Mouse (Mus musculus) CH12.LX (cell line): ENCODE measurements around the gene Naa10. TPM values are rescaled to one million over a fixed set of nuclear protein-coding genes. Genes with fewer than 3 reads are reported as not detected.

ENCODE experiments used
- DNase-seq: peaks from one replicate; pipeline ENCODE4 v3.0.0-alpha.2; 2013; ENCODE audit errors: extremely low read depth
- H3K27ac ChIP-seq: 2 replicates; pipeline ENCODE4 v1.5.1; 2012; ENCODE audit warnings: low read depth, mild to moderate bottlenecking, control low read depth, moderate library complexity; ENCODE audit not compliant: insufficient read depth
- H3K27me3 ChIP-seq: replicated peaks from 2 replicates; pipeline ENCODE3; 2012; ENCODE audit warnings: inconsistent platforms
- H3K36me3 ChIP-seq, 2 experiments: replicated peaks in 1 of 2; 2 replicates each; pipeline versions ENCODE3 to v1.6.1; 2012; ENCODE audit warnings: inconsistent platforms in 1 of 2, low read length in 1 of 2, mild to moderate bottlenecking in 1 of 2, mixed read lengths in 1 of 2, moderate library complexity in 1 of 2; ENCODE audit not compliant: control insufficient read depth in 1 of 2, insufficient read depth in 1 of 2
- H3K4me1 ChIP-seq, 2 experiments: 2 replicates each; pipeline ENCODE4 v1.6.1; 2012; ENCODE audit warnings: inconsistent platforms in 1 of 2, moderate library complexity in 1 of 2; ENCODE audit not compliant: insufficient read depth in 2 of 2, control insufficient read depth in 1 of 2
- H3K4me2 ChIP-seq: 2 replicates; pipeline ENCODE4 v1.6.1; 2012; ENCODE audit warnings: low read depth, mild to moderate bottlenecking, control low read depth; ENCODE audit not compliant: poor library complexity, insufficient read depth, severe bottlenecking
- H3K4me3 ChIP-seq, 3 experiments: fragments of 150-350 bp in 1 of 3; sonication (generic) in 1 of 3; replicated peaks in 1 of 3; 2 replicates each; pipeline versions ENCODE3 to v1.5.1; 2011 to 2012; ENCODE audit warnings: low read depth in 2 of 3, low read length in 2 of 3, mild to moderate bottlenecking in 2 of 3, moderate library complexity in 2 of 3, control low read depth in 1 of 3, improper control_type of control experiment in 1 of 3, inconsistent platforms in 1 of 3, mixed read lengths in 1 of 3; ENCODE audit not compliant: poor library complexity in 1 of 3
- H3K79me2 ChIP-seq: replicated peaks from 2 replicates; pipeline ENCODE4 v1.6.1; 2012; ENCODE audit warnings: mild to moderate bottlenecking, moderate library complexity; ENCODE audit not compliant: control insufficient read depth, poor library complexity, insufficient read depth, severe bottlenecking; ENCODE audit errors: extremely low read depth
- H3K9ac ChIP-seq: 2 replicates; pipeline ENCODE4 v1.6.1; 2012; ENCODE audit warnings: low read depth, mild to moderate bottlenecking, control low read depth, moderate library complexity; ENCODE audit not compliant: insufficient read depth
- H3K9me3 ChIP-seq: replicated peaks from 2 replicates; pipeline ENCODE3; 2012; ENCODE audit warnings: low read length, inconsistent platforms, mixed read lengths
- BHLHE40 ChIP-seq: IDR thresholded peaks from 2 replicates; pipeline ENCODE4 v1.6.1; 2011; ENCODE audit warnings: mild to moderate bottlenecking, low read depth, low read length, improper control_type of control experiment
- CHD1 ChIP-seq: IDR thresholded peaks from 2 replicates; pipeline ENCODE4 v1.6.1; 2012; ENCODE audit warnings: low read depth, low read length, improper control_type of control experiment, inconsistent platforms
- CHD2 ChIP-seq: IDR thresholded peaks from 2 replicates; pipeline ENCODE4 v1.6.1; 2011; ENCODE audit warnings: low read length, improper control_type of control experiment
- CTCF ChIP-seq, 2 experiments: IDR thresholded peaks in 1 of 2; conservative IDR thresholded peaks in 1 of 2; 2 replicates each; pipeline ENCODE4 v1.5.1; 2011 to 2012; ENCODE audit warnings: low read depth in 2 of 2, low read length in 2 of 2, improper control_type of control experiment in 1 of 2, inconsistent platforms in 1 of 2, mild to moderate bottlenecking in 1 of 2, moderate library complexity in 1 of 2
- E2F4 ChIP-seq: IDR thresholded peaks from 2 replicates; pipeline ENCODE4 v1.6.1; 2011; ENCODE audit warnings: low read depth, low read length, improper control_type of control experiment; ENCODE audit not compliant: insufficient replicate concordance
- ELF1 ChIP-seq: IDR thresholded peaks from 2 replicates; pipeline ENCODE4 v1.6.1; 2014; ENCODE audit warnings: low read depth, mild to moderate bottlenecking, inconsistent platforms, low read length, improper control_type of control experiment
- EP300 ChIP-seq: IDR thresholded peaks from 2 replicates; pipeline ENCODE4 v1.6.1; 2011; ENCODE audit warnings: low read length, improper control_type of control experiment
- ETS1 ChIP-seq: conservative IDR thresholded peaks from 2 replicates; pipeline ENCODE4 v1.6.1; 2012; ENCODE audit warnings: low read depth, mild to moderate bottlenecking, inconsistent platforms, low read length, improper control_type of control experiment, moderate library complexity
- GABPA ChIP-seq: IDR thresholded peaks from 2 replicates; pipeline ENCODE4 v1.6.1; 2012; ENCODE audit warnings: low read depth, low read length, improper control_type of control experiment, inconsistent platforms; ENCODE audit not compliant: insufficient replicate concordance
- HCFC1 ChIP-seq: IDR thresholded peaks from 2 replicates; pipeline ENCODE4 v1.6.1; 2012; ENCODE audit warnings: low read depth, mild to moderate bottlenecking, inconsistent platforms, low read length, improper control_type of control experiment
- IRF4 ChIP-seq: IDR thresholded peaks from 2 replicates; pipeline ENCODE4 v1.6.1; 2014; ENCODE audit warnings: low read depth, mild to moderate bottlenecking, inconsistent platforms, low read length, improper control_type of control experiment
- JUN ChIP-seq: IDR thresholded peaks from 2 replicates; pipeline ENCODE4 v1.6.1; 2011; ENCODE audit warnings: low read depth, mild to moderate bottlenecking, low read length, improper control_type of control experiment, moderate library complexity; ENCODE audit not compliant: insufficient read depth
- JUND ChIP-seq: conservative IDR thresholded peaks from 2 replicates; pipeline ENCODE4 v1.6.1; 2011; ENCODE audit warnings: low read depth, low read length, improper control_type of control experiment
- KAT2A ChIP-seq: IDR thresholded peaks from 2 replicates; pipeline ENCODE4 v1.6.1; 2012; ENCODE audit warnings: low read length, improper control_type of control experiment, inconsistent platforms; ENCODE audit not compliant: insufficient replicate concordance
- MAFK ChIP-seq: IDR thresholded peaks from 2 replicates; pipeline ENCODE4 v1.6.1; 2011; ENCODE audit warnings: low read length, improper control_type of control experiment; ENCODE audit not compliant: insufficient replicate concordance
- MAX ChIP-seq: IDR thresholded peaks from 2 replicates; pipeline ENCODE4 v1.6.1; 2011; ENCODE audit warnings: low read length, improper control_type of control experiment
- MAZ ChIP-seq: IDR thresholded peaks from 2 replicates; pipeline ENCODE4 v1.6.1; 2012; ENCODE audit warnings: low read depth, mild to moderate bottlenecking, inconsistent platforms, low read length, improper control_type of control experiment, moderate library complexity
- MEF2A ChIP-seq: IDR thresholded peaks from 2 replicates; pipeline ENCODE4 v1.6.1; 2014; ENCODE audit warnings: low read depth, mild to moderate bottlenecking, inconsistent platforms, low read length, improper control_type of control experiment, borderline replicate concordance
- MXI1 ChIP-seq: IDR thresholded peaks from 2 replicates; pipeline ENCODE4 v1.6.1; 2011; ENCODE audit warnings: mild to moderate bottlenecking, low read depth, low read length, improper control_type of control experiment
- MYC ChIP-seq: IDR thresholded peaks from 2 replicates; pipeline ENCODE4 v1.6.1; 2011; ENCODE audit warnings: low read depth, mild to moderate bottlenecking, improper control_type of control experiment, low read length
- NELFE ChIP-seq: IDR thresholded peaks from 2 replicates; pipeline ENCODE4 v1.6.1; 2011; ENCODE audit warnings: low read depth, low read length, improper control_type of control experiment
- NRF1 ChIP-seq: IDR thresholded peaks from 2 replicates; pipeline ENCODE4 v1.6.1; 2014; ENCODE audit warnings: low read depth, mild to moderate bottlenecking, inconsistent platforms, low read length, improper control_type of control experiment, moderate library complexity
- PAX5 ChIP-seq: IDR thresholded peaks from 2 replicates; pipeline ENCODE4 v1.6.1; 2012; ENCODE audit warnings: low read length, inconsistent platforms, mixed read lengths
- POLR2A ChIP-seq: IDR thresholded peaks from 2 replicates; pipeline ENCODE4 v1.6.1; 2011; ENCODE audit warnings: low read depth, mild to moderate bottlenecking, improper control_type of control experiment, low read length
- POLR2AphosphoS2 ChIP-seq: IDR thresholded peaks from 2 replicates; pipeline ENCODE4 v1.6.1; 2011; ENCODE audit warnings: low read depth, low read length, improper control_type of control experiment
- RAD21 ChIP-seq: IDR thresholded peaks from 2 replicates; pipeline ENCODE4 v1.6.1; 2011; ENCODE audit warnings: low read depth, mild to moderate bottlenecking, low read length, improper control_type of control experiment, moderate library complexity
- RCOR1 ChIP-seq: conservative IDR thresholded peaks from 2 replicates; pipeline ENCODE4 v1.6.1; 2012; ENCODE audit warnings: low read depth, mild to moderate bottlenecking, inconsistent platforms, low read length, improper control_type of control experiment
- SIN3A ChIP-seq: IDR thresholded peaks from 2 replicates; pipeline ENCODE4 v1.6.1; 2012; ENCODE audit warnings: low read length, improper control_type of control experiment, inconsistent platforms
- SMC3 ChIP-seq: IDR thresholded peaks from 2 replicates; pipeline ENCODE4 v1.6.1; 2011; ENCODE audit warnings: low read depth, low read length, improper control_type of control experiment
- TBP ChIP-seq: conservative IDR thresholded peaks from 2 replicates; pipeline ENCODE4 v1.6.1; 2011; ENCODE audit warnings: low read depth, low read length, improper control_type of control experiment
- TCF12 ChIP-seq: IDR thresholded peaks from 2 replicates; pipeline ENCODE4 v1.6.1; 2014; ENCODE audit warnings: low read depth, mild to moderate bottlenecking, inconsistent platforms, low read length, improper control_type of control experiment
- UBTF ChIP-seq: IDR thresholded peaks from 2 replicates; pipeline ENCODE4 v1.6.1; 2012; ENCODE audit warnings: low read depth, mild to moderate bottlenecking, inconsistent platforms, low read length, improper control_type of control experiment, moderate library complexity
- USF1 ChIP-seq: IDR thresholded peaks from 2 replicates; pipeline ENCODE4 v1.6.1; 2014; ENCODE audit warnings: low read depth, mild to moderate bottlenecking, inconsistent platforms, low read length, improper control_type of control experiment
- USF2 ChIP-seq: conservative IDR thresholded peaks from 2 replicates; pipeline ENCODE4 v1.6.1; 2011; ENCODE audit warnings: low read depth, low read length, improper control_type of control experiment
- ZC3H11A ChIP-seq: IDR thresholded peaks from 2 replicates; pipeline ENCODE4 v1.6.1; 2012; ENCODE audit warnings: low read depth, mild to moderate bottlenecking, inconsistent platforms, low read length, improper control_type of control experiment
- ZKSCAN1 ChIP-seq: IDR thresholded peaks from 2 replicates; pipeline ENCODE4 v1.6.1; 2012; ENCODE audit warnings: low read depth, inconsistent platforms, low read length, improper control_type of control experiment, borderline replicate concordance
- ZMIZ1 ChIP-seq: IDR thresholded peaks from 2 replicates; pipeline ENCODE4 v1.6.1; 2012; ENCODE audit warnings: low read depth, mild to moderate bottlenecking, inconsistent platforms, low read length, improper control_type of control experiment
- ZNF384 ChIP-seq: IDR thresholded peaks from 2 replicates; pipeline ENCODE4 v1.6.1; 2012; ENCODE audit warnings: low read depth, low read length, improper control_type of control experiment, inconsistent platforms
- dilution Hi-C: fragments of 300-500 bp; cut with MboI; formaldehyde crosslinking; loops from 2 replicates; pipeline ENCODE4 v1.14.3; 2020; ENCODE audit warnings: low sequenced_read_pairs; ENCODE audit not compliant: extremely low pct_unique_long_range_greater_than_20kb, extremely low pct_ligation_motif_present
- in situ Hi-C: fragments of 300-500 bp; cut with MboI; formaldehyde crosslinking; loops from 3 replicates; pipeline ENCODE4 v1.14.3; 2019; ENCODE audit warnings: low sequenced_read_pairs, low pct_ligation_motif_present, low pct_unique_long_range_greater_than_20kb, mixed read lengths
- polyA plus RNA-seq: library from polyadenylated mRNA; unstranded; fragments of >175 nt; gene quantifications from 2 replicates; pipeline ENCODE4 v1.2.1, GENCODE M21; 2012; ENCODE audit warnings: low read depth; ENCODE audit not compliant: insufficient read length
- total RNA-seq, 2 experiments: library from RNA; depleted of rRNA; stranded (reverse); fragments of 300-350 nt in 1 of 2; fragments of >200 nt in 1 of 2; gene quantifications; 2 replicates each; pipeline ENCODE4 v1.2.3; 2012 to 2014

Gene Naa10
- total and polyA plus RNA-seq, 3 experiments: 144 to 166 (median 148) TPM

DNA sequence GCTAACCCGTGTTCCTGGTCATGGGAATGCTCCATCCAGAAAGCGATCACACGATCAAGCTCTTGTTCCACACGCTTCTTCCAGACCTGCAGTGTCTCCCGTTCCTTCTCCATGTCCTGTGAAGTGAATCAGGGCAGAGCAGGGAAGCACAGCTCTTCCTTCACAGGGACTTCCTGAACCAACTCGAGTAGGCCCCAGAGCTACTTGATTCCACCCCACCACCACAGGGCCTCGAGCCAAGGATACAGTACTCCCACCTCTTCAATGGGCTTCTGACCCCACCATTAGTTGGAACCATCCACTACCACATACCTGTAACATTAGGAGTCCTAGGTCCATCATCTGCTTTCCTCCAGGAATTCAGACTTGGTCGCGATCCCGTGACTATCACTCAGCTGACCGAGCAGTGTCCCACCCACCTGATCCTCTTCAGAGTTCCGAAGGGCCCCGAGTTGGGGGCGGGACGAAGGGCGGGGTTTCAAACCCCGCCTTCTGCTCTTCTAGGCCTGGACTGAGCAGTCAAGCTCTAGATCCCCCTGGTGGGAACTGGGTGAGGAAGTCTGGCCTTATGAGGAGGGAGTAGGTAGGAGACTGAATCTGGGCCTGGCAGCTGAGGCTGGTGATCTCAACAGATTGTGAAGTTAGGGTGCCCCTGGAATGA lies 8.8 kb upstream of the Naa10 start, which contains the start of gene Renbp:
Renbp (minus strand) TSS at position 449 of the 661 bp plus-strand sequence.
- Histone ChIP-seq H3K9me3 (no peaks in the 10 kb centered on the region), H3K4me1 (peaks cover 11 to 25% of the 10 kb centered on the region in 2 experiments), H3K27me3 (no peaks in the 10 kb centered on the region), H3K4me2 (peak within 1 kb of the TSS; percentile 82), H3K4me3 (peak within 1 kb of the TSS; percentile 63 to 83 (median 74))
- dilution Hi-C loops: no loop called here
- TF ChIP-seq ETS1: no peak
- no peak for TF ChIP-seq PAX5
- peak; percentile 27 for TF ChIP-seq RAD21
- no peak for TF ChIP-seq MAZ
- peak in 1 of 2 experiments; percentile 43; a peak in 2 of 4 replicates for TF ChIP-seq CTCF (conservative IDR thresholded peaks at IDR 0.05 in 1 of 2, IDR thresholded peaks at IDR 0.05 in 1 of 2; ENCODE audit: low read depth in 2 of 2, low read length in 2 of 2)
- no peak for TF ChIP-seq MXI1
- peak; percentile 23; the same call in 1 of the 2 replicates for TF ChIP-seq SMC3
- TF ChIP-seq E2F4: no peak
- TF ChIP-seq NELFE: peak; percentile 57
- no peak for TF ChIP-seq EP300
- no peak for TF ChIP-seq KAT2A
- TF ChIP-seq POLR2A: peak; percentile 71
- TF ChIP-seq MEF2A: no peak
- no peak for TF ChIP-seq ZKSCAN1
- no peak for TF ChIP-seq ZNF384
- no peak for TF ChIP-seq USF2
- no peak for TF ChIP-seq CHD1
- no peak for TF ChIP-seq RCOR1
- no peak for TF ChIP-seq JUN
- TF ChIP-seq USF1: peak; percentile 29; the same call in 1 of the 2 replicates
- TF ChIP-seq CHD2: no peak
- no peak for TF ChIP-seq TCF12
- no peak for TF ChIP-seq ELF1
- peak; percentile 87 for TF ChIP-seq BHLHE40
- 0 out of 2 replicates have a peak, but pooled peaks have one; percentile 28 for TF ChIP-seq TBP
- no peak for TF ChIP-seq IRF4
- no peak for TF ChIP-seq JUND
- no peak for TF ChIP-seq POLR2AphosphoS2
- peak; percentile 44; the same call in 1 of the 2 replicates for TF ChIP-seq ZMIZ1
- TF ChIP-seq MYC: no peak
- no peak for TF ChIP-seq HCFC1
- no peak for TF ChIP-seq GABPA
- TF ChIP-seq UBTF: no peak
- TF ChIP-seq SIN3A: peak; percentile 39; the same call in 1 of the 2 replicates
- TF ChIP-seq MAX: no peak
- no peak for TF ChIP-seq MAFK
- TF ChIP-seq ZC3H11A: no peak
- TF ChIP-seq NRF1: no peak
- TF ChIP-seq, all 38 proteins: peak for 10
- in situ Hi-C loops: no loop called here
- no peak within 1 kb of the TSS; the same call in 1 of the 2 replicates for H3K27ac ChIP-seq
- H3K79me2 ChIP-seq: no peaks in the 10 kb centered on the region
- H3K36me3 ChIP-seq: peaks cover 20 to 33% of the 10 kb centered on the region in 2 experiments
- peak; percentile 85 for DNase-seq
- peak within 1 kb of the TSS; percentile 78 for H3K9ac ChIP-seq
